Mouse (Mus musculus) olfactory bulb, adult 2 months (tissue): ENCODE data around the gene Marveld1.

Experiments used
- CTCF ChIP-seq: fragments of 200-500 bp; IDR thresholded peaks from 2 replicates; pipeline ENCODE4 v1.5.1; 2012; ENCODE audit warnings: low read depth, mild to moderate bottlenecking, low read length, moderate library complexity; ENCODE audit not compliant: insufficient read depth
- POLR2A ChIP-seq: fragments of 200-500 bp; IDR thresholded peaks from 2 replicates; pipeline ENCODE4 v1.6.1; 2012; ENCODE audit warnings: mild to moderate bottlenecking, low read depth, low read length, moderate library complexity; ENCODE audit not compliant: insufficient read depth

DNA sequence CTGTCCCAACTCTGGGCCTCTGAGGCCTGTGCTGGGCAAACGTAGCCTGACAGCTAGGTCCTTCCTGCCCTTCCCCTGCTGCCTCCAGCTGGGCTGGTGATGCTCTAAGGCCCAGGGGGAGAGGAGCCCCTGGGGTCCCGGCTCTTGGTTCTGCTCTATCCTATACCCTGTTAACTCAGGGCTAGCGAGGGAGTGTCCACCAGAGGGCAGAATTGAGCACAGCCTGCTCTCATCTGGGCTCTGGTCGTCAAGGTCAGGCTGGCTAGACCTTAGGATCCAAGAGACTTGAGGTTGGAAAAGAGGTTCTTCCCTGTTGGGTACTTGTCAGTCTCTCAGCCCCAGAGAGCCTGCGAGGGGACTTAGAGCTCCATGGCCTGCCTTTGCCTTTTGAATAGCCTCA is 43.3 kb downstream of the Marveld1 start:
- TF ChIP-seq CTCF (peak; percentile 75), POLR2A (no peak)
